Mouse (Mus musculus): ENCODE results near the gene Nckipsd. TPM values are rescaled to one million over a fixed set of nuclear protein-coding genes. Genes with fewer than 3 reads are reported as not detected.
A peak's percentile ranks its signal among the peaks of the same experiment; 100 is the strongest.

Nckipsd gene
- polyA plus RNA-seq, 1 experiment from 2014 or later = 17.2 TPM

DNA sequence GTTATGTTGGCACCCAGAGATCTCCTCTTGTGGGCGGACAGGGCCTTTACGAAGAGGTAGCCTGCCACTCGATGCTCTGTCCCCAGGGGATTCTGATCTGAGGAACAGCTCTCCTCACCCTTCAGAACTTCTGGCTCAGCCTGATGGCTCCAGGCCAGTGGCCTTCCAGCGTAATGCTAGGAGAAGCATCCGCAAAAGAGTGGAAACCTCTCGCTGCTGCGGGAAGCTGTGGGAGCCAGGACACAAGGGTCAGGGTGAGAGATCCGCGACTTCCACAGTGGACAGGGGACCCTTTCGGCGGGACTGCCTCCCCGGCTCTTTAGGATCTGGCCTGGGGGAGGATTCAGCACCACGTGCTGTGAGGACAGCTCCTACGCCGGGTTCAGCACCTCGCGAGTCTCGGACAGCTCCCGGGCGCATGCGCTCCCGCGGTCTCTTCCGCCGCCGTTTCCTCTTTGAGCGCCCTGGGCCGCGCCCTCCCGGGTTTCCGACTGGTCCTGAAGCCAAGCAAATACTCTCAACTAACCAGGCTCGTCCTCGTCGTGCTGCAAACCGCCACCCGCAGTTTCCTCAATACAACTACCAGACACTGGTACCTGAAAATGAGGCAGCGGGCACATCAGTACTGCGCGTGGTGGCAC, 18.7 kb downstream of the Nckipsd start:
- peak overlapping the region; percentile 45 for H3K4me3 ChIP-seq
- H3K9me3 ChIP-seq = no peaks in the 10 kb centered on the region
- WGBS = 2% methylated on average over 39 of the region's 39 CpGs
- H3K27me3 ChIP-seq = peaks cover 98% of the 10 kb centered on the region
- no peak overlapping the region for H3K9ac ChIP-seq
- H3K4me2 ChIP-seq (replicated peaks) = peak overlapping the region; percentile 76
- peak; percentile 21; the same call in 1 of the 2 replicates for ATAC-seq (ENCODE audit: low FRiP score, low read depth)
- H3K4me1 ChIP-seq = peaks cover 17% of the 10 kb centered on the region
- no peaks in the 10 kb centered on the region for H3K36me3 ChIP-seq
- H3K27ac ChIP-seq = no peak overlapping the region

DNA sequence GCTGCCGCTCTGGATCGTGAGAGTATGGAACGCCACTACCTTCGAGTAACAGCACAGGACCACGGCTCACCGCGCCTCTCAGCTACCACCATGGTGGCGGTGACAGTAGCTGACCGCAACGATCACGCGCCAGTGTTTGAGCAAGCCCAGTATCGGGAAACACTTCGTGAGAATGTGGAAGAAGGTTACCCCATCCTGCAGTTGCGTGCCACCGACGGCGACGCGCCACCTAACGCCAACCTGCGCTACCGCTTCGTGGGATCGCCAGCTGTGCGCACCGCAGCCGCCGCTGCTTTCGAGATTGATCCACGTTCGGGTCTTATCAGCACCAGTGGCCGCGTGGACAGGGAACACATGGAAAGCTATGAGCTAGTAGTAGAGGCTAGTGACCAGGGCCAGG, 19.3 kb downstream of the Nckipsd start:
- H3K4me3 ChIP-seq = peak overlapping the region; percentile 45
- H3K36me3 ChIP-seq = no peaks in the 10 kb centered on the region
- H3K4me2 ChIP-seq (replicated peaks) = peak overlapping the region; percentile 76
- no peak overlapping the region for H3K9ac ChIP-seq
- no peak for ATAC-seq (ENCODE audit: low FRiP score, low read depth)
- peaks cover 20% of the 10 kb centered on the region for H3K4me1 ChIP-seq
- WGBS = 18% methylated on average over 34 of the region's 34 CpGs
- peaks cover 99% of the 10 kb centered on the region for H3K27me3 ChIP-seq
- H3K9me3 ChIP-seq = no peaks in the 10 kb centered on the region
- H3K27ac ChIP-seq = no peak overlapping the region

DNA sequence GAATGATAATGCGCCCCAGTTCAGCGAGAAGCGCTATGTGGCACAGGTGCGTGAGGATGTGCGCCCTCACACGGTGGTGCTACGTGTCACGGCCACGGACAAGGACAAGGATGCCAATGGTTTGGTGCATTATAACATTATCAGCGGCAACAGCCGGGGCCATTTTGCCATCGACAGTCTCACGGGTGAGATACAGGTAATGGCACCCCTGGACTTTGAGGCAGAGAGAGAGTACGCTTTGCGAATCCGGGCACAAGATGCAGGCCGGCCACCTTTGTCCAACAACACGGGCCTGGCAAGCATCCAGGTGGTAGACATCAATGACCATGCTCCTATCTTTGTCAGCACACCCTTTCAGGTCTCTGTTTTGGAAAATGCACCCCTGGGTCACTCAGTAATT, 19.7 kb downstream of the Nckipsd start:
- peaks cover 20% of the 10 kb centered on the region for H3K4me1 ChIP-seq
- WGBS = 63% methylated on average over 18 of the region's 18 CpGs
- peak overlapping the region; percentile 76; the same call in 1 of the 2 replicates for H3K4me2 ChIP-seq (replicated peaks)
- H3K27ac ChIP-seq = no peak overlapping the region
- ATAC-seq (ENCODE audit: low FRiP score, low read depth) = no peak
- no peaks in the 10 kb centered on the region for H3K36me3 ChIP-seq
- no peak overlapping the region for H3K4me3 ChIP-seq
- peaks cover 99% of the 10 kb centered on the region for H3K27me3 ChIP-seq
- H3K9ac ChIP-seq = no peak overlapping the region
- H3K9me3 ChIP-seq = no peaks in the 10 kb centered on the region

DNA sequence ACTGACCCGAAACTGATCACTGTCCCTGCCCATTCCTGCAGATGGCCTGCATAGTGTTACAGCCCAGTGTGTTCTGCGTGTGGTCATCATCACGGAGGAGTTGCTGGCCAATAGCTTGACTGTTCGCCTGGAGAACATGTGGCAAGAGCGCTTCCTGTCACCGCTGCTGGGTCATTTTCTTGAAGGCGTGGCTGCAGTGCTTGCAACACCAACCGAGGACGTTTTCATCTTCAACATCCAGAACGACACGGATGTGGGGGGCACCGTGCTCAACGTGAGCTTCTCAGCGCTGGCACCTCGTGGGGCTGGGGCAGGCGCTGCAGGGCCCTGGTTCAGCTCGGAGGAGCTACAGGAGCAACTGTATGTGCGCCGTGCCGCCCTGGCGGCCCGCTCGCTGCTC, 23.5 kb downstream of the Nckipsd start:
- Histone ChIP-seq H3K27me3 (peaks cover 82% of the 10 kb centered on the region), H3K9ac (peak overlapping the region; percentile 50), H3K27ac (no peak overlapping the region)

DNA sequence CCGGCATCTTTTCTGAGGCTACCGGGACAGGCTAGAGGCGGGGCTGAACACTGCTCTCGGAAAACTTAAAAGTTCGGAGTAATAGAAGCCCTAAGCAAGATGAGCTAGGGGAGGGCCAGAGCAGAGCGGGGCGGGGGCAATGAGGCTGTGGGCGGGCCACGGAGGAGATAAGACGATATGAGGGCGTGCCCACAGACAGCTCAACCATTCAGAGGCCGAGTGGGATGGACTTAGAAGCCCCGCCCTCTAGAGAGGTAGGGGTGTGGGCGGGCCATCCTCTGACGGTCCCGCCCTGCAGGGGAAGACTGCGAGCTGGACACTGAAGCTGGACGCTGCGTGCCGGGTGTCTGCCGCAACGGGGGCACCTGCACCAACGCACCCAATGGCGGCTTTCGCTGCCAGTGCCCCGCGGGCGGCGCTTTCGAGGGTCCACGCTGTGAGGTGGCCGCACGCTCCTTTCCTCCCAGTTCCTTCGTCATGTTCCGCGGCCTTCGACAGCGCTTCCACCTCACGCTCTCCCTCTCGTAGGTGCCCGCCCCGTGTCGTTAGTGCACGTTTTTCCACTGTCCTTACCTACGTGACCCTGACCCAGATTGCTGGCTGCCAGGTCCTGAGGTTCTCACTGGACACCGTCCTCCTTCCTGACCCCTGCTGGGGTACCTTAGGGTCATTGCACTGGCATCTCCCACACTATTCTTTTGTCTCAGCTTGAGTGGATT, 24.4 kb downstream of the Nckipsd start:
- 3% methylated on average over 46 of the region's 46 CpGs for WGBS
- Histone ChIP-seq H3K4me2 (replicated peaks) (peak overlapping the region; percentile 98), H3K36me3 (no peaks in the 10 kb centered on the region), H3K4me3 (peak overlapping the region; percentile 51), H3K27ac (no peak overlapping the region), H3K4me1 (peaks cover 9% of the 10 kb centered on the region), H3K27me3 (peaks cover 73% of the 10 kb centered on the region), H3K9me3 (no peaks in the 10 kb centered on the region), H3K9ac (peak overlapping the region; percentile 50; the same call in 1 of the 2 replicates)
- peak; percentile 97 for ATAC-seq (ENCODE audit: low FRiP score, low read depth)

More for the DNA sequence above, 23.5 kb downstream of the Nckipsd start:
- H3K36me3 ChIP-seq = no peaks in the 10 kb centered on the region
- no peak for ATAC-seq (ENCODE audit: low FRiP score, low read depth)
- no peaks in the 10 kb centered on the region for H3K9me3 ChIP-seq
- H3K4me3 ChIP-seq = peak overlapping the region; percentile 51
- H3K4me1 ChIP-seq = peaks cover 14% of the 10 kb centered on the region
- peak overlapping the region; percentile 98 for H3K4me2 ChIP-seq (replicated peaks)
- 7% methylated on average over 23 of the region's 23 CpGs for WGBS

DNA sequence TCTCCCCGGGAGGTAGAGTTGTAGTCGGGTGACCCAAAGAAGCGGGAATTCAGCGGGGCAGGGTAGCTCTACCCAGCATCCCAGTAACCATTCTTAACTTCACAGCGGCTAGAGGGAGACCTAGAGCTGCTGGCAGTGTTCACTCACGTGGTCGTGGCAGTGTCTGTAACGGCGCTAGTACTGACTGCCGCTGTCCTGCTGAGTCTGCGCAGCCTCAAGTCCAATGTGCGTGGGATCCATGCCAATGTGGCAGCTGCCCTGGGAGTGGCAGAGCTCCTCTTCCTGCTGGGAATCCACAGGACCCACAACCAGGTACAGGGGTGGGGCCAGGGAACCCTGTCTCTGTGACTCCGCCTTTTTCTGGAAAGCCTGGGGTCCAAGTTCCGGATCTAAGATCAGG, 34.8 kb downstream of the Nckipsd start:
- Histone ChIP-seq H3K27me3 (peaks cover 33% of the 10 kb centered on the region), H3K4me3 (peak overlapping the region; percentile 14), H3K4me2 (replicated peaks) (peak overlapping the region; percentile 49), H3K27ac (no peak overlapping the region), H3K36me3 (no peaks in the 10 kb centered on the region), H3K9me3 (no peaks in the 10 kb centered on the region), H3K9ac (peak overlapping the region; percentile 43; the same call in 1 of the 2 replicates), H3K4me1 (no peaks in the 10 kb centered on the region)
- WGBS = 14% methylated on average over 14 of the region's 14 CpGs
- no peak for ATAC-seq (ENCODE audit: low FRiP score, low read depth)

DNA sequence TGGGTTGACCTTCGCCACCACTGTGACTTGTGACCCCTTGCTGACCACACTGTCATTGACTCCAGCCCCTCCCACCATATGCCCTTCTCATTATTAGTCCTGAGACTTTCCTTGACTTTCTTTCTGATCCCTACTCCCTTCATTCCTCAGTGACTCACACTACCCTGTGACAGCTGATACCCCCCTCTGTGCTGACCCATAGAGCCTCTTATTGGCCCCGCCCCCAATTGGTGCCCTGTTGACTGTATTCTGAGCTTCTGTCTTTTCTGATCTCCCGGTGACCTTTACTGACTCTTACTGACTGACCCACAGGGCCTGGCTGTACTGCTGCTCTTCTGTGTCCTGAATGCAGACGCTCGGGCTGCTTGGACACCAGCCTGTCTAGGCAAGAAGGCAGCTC, 37.2 kb downstream of the Nckipsd start:
- 56% methylated on average over 5 of the region's 5 CpGs for WGBS
- H3K27ac ChIP-seq = no peak overlapping the region

DNA sequence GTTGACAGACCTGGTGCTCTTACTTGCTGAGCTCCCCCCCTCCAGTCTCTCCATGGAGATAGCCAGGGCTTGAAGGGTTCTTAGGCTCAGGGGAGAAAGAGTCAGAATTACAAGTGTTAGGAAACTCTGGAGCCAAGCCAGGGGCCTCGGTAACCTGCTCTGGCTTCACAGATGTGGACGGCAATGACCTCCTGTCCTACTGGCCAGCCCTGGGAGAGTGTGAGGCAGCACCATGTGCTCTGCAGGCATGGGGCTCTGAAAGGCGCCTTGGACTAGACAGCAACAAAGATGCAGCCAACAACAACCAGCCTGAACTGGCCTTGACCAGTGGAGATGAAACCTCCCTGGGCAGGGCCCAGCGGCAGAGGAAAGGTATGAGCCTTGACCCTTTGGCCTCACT, 39.2 kb downstream of the Nckipsd start:
- Histone ChIP-seq H3K4me2 (replicated peaks) (no peak overlapping the region), H3K9me3 (no peaks in the 10 kb centered on the region), H3K4me3 (no peak overlapping the region), H3K9ac (no peak overlapping the region), H3K27me3 (peaks cover 20% of the 10 kb centered on the region), H3K4me1 (no peaks in the 10 kb centered on the region), H3K36me3 (no peaks in the 10 kb centered on the region), H3K27ac (no peak overlapping the region)
- no peak for ATAC-seq (ENCODE audit: low FRiP score, low read depth)
- WGBS = 81% methylated on average over 4 of the region's 4 CpGs

More for the DNA sequence above, 37.2 kb downstream of the Nckipsd start:
- H3K36me3 ChIP-seq = no peaks in the 10 kb centered on the region
- H3K9me3 ChIP-seq = no peaks in the 10 kb centered on the region
- no peak for ATAC-seq (ENCODE audit: low FRiP score, low read depth)
- H3K9ac ChIP-seq = no peak overlapping the region
- no peak overlapping the region for H3K4me3 ChIP-seq
- no peaks in the 10 kb centered on the region for H3K4me1 ChIP-seq
- no peak overlapping the region for H3K4me2 ChIP-seq (replicated peaks)
- peaks cover 30% of the 10 kb centered on the region for H3K27me3 ChIP-seq

DNA sequence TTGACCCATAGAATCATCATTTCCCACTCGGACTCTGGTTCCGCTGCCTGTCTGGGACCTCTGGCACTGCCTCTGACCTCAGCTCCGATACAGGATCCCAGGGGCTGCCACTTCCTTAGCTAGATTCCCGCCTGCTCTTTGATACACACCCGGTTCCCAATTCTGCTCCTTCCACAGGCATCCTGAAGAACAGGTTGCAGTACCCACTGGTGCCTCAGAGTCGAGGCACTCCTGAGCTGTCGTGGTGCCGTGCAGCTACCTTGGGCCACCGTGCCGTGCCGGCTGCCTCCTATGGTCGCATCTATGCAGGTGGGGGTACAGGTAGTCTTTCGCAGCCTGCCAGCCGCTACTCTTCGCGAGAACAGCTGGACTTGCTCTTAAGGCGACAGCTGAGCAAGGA, 40.3 kb downstream of the Nckipsd start:
- Histone ChIP-seq H3K4me1 (peaks cover 5% of the 10 kb centered on the region), H3K27ac (no peak overlapping the region), H3K9ac (no peak overlapping the region), H3K4me2 (replicated peaks) (no peak overlapping the region), H3K36me3 (no peaks in the 10 kb centered on the region), H3K4me3 (no peak overlapping the region), H3K27me3 (peaks cover 9% of the 10 kb centered on the region), H3K9me3 (no peaks in the 10 kb centered on the region)
- WGBS = 73% methylated on average over 17 of the region's 17 CpGs
- ATAC-seq (ENCODE audit: low FRiP score, low read depth) = no peak

DNA sequence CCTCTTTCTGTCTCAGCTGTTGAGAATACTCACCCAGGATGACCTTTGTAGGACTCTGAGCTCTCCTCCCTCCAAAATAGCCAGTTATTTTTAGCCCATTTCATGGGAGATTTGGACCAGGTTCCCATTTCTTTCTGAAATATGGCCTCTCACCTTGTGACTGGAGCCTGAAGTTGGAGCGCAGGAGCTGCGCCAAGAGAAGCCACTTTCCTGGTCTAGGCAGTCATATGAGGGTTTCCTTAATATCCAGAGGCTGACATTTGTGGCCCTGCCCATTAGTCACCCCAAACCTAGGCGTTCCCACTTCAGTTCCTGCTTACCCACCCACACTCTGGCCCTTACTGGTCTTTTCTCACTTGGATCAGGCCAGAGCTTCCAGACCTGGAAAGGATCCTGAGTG, 44.8 kb downstream of the Nckipsd start, which contains the start of gene Slc26a6:
Gene Slc26a6 (plus strand): TSS at position 308 of the 400 bp plus-strand sequence.
- Histone ChIP-seq H3K4me1 (peaks cover 18% of the 10 kb centered on the region), H3K27ac (peak within 1 kb of the TSS; percentile 88), H3K27me3 (no peaks in the 10 kb centered on the region), H3K36me3 (peaks cover 18% of the 10 kb centered on the region), H3K4me2 (replicated peaks) (peak within 1 kb of the TSS; percentile 81), H3K4me3 (peak within 1 kb of the TSS; percentile 83), H3K9me3 (no peaks in the 10 kb centered on the region), H3K9ac (peak within 1 kb of the TSS; percentile 86)
- no peak for ATAC-seq (ENCODE audit: low FRiP score, low read depth)
- 85% methylated on average over 3 of the region's 3 CpGs for WGBS

DNA sequence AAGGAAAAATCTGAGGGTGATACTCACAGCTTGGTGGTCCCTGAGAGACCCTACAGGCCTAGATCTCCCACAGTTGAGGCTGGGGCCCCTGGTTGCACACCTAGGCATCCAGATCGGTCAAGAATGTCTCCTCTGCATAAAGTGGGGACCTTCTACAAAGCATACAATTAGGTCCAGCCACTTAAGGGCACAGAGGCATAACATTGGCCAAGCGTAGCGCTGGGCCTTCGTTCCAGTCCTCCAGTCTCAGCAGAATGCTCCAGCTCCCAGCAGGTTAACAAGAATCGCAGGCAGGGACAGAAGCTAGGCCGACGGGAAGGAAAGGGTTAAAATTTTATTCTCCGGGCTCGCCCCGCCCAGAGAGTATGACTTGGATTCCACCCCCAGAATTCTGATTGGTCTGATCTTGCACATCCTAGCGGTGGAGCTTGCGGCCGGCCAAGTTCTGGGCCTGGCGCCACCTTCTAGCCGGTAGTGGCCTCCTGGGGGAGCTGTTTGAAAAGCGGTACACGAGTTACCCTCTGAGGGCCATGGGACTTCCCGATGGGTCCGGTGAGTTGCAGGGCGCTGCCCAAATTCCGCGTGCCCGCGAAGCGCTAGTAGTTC, 45.6 kb downstream of the Nckipsd start:
- Histone ChIP-seq H3K4me1 (peaks cover 18% of the 10 kb centered on the region), H3K9ac (peak overlapping the region; percentile 86), H3K9me3 (no peaks in the 10 kb centered on the region), H3K4me2 (replicated peaks) (peak overlapping the region; percentile 81), H3K27me3 (no peaks in the 10 kb centered on the region), H3K36me3 (peaks cover 25% of the 10 kb centered on the region), H3K27ac (peak overlapping the region; percentile 88), H3K4me3 (peak overlapping the region; percentile 83)
- ATAC-seq (ENCODE audit: low FRiP score, low read depth) = peak; percentile 92
- WGBS = 2% methylated on average over 25 of the region's 25 CpGs

DNA sequence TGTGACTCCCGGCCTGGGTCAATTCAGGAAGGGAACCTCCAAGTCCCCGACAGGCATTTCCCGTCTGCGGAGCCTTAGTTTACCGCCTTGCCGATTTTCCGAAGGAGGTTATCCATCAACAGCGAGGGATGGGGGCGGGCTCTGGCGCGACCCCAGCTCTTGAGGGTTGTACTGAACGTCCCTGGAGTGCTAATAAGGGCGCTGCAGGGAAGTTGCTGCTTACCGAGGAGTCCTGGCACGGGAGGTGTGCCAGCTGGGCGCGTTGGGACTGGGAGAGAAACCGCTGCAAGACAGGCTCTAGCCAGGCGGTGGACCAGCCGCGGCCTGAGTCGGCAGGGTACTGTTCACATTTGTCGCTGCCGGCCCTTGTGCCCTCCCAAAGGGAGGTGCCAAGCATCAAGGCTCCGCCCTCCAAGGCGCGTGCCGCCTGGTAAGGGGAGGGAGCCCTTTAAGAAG, 46.1 kb downstream of the Nckipsd start:
- H3K9me3 ChIP-seq = no peaks in the 10 kb centered on the region
- H3K4me2 ChIP-seq (replicated peaks) = peak overlapping the region; percentile 81
- peak overlapping the region; percentile 88 for H3K27ac ChIP-seq
- peak; percentile 76 for ATAC-seq (ENCODE audit: low FRiP score, low read depth)
- H3K4me1 ChIP-seq = peaks cover 18% of the 10 kb centered on the region
- no peaks in the 10 kb centered on the region for H3K27me3 ChIP-seq
- H3K9ac ChIP-seq = peak overlapping the region; percentile 86
- H3K36me3 ChIP-seq = peaks cover 30% of the 10 kb centered on the region
- WGBS = under 1% methylated on average over 28 of the region's 28 CpGs
- H3K4me3 ChIP-seq = peak overlapping the region; percentile 83
